Mouse (Mus musculus): Measurements from ENCODE around the gene Unc13a.

DNA sequence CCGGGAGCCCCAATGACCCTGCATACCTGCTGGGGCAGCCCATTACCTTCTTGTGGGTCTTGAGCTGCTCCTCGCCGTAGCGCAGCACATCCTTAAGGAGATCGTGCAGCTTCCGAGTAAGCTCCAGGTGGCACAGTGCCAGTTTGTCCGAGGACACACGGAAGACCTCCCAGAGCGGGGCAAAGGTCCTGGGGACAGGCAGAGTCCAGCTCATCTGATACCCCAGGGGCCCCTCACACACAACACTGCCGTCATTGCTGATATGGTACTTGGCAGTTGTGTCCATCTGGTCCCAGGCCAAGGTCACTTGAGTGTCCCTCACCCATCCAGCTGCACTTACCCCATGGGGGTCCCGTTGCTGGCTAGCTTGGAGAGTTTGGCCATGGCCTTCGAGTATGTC is 45.5 kb upstream of the Unc13a start:
- TF ChIP-seq CTCF (IDR thresholded peaks at IDR 0.05; ENCODE audit: extremely low read depth, insufficient read depth, insufficient read length, insufficient replicate concordance) (no peak), POLR2A (IDR thresholded peaks at IDR 0.05; ENCODE audit: low read depth, low read length) (no peak)
